Mouse (Mus musculus) embryo, embryonic 10 days (tissue): ENCODE results near the gene Glp2r.

ENCODE experiments used
- DNase-seq: peaks from one replicate; pipeline ENCODE4 v3.0.0-alpha.2; 2015; ENCODE audit warnings: low spot score

Glp2r gene

GRCm38 (mm10) chr11:67771053-67771452 is at the start of gene Glp2r:
Glp2r (minus strand) TSS chr11:67771153.
- no peak for DNase-seq

- peak; percentile 81 for DNase-seq
Observed at GRCm38 (mm10) chr11:67820221-67820620, 49.3 kb upstream of the Glp2r start.

- peak; percentile 69 for DNase-seq
Observed at GRCm38 (mm10) chr11:67819604-67820003, 48.7 kb upstream of the Glp2r start.

- DNase-seq = no peak
Observed at GRCm38 (mm10) chr11:67811535-67811934, 40.6 kb upstream of the Glp2r start.

GRCm38 (mm10) chr11:67808051-67808450 is 37.1 kb upstream of the Glp2r start:
- DNase-seq = no peak

GRCm38 (mm10) chr11:67806832-67807597 is 36.1 kb upstream of the Glp2r start:
- DNase-seq = no peak

- DNase-seq = no peak
Observed at GRCm38 (mm10) chr11:67805538-67805937, 34.6 kb upstream of the Glp2r start.

GRCm38 (mm10) chr11:67801169-67801568 is 30.2 kb upstream of the Glp2r start:
- DNase-seq = no peak

- DNase-seq = no peak
Observed at GRCm38 (mm10) chr11:67800130-67800723, 29.3 kb upstream of the Glp2r start.

GRCm38 (mm10) chr11:67797931-67798330 is 27.0 kb upstream of the Glp2r start, which contains the start of gene Dhrs7c:
Dhrs7c (plus strand) TSS chr11:67798187.
- DNase-seq = no peak

- no peak for DNase-seq
Observed at GRCm38 (mm10) chr11:67790182-67790581, 19.2 kb upstream of the Glp2r start.

- DNase-seq = no peak
Observed at GRCm38 (mm10) chr11:67774379-67774778, 3.4 kb upstream of the Glp2r start, which contains the start of gene Gsg1l2. Gsg1l2 (plus strand) TSS chr11:67774608.

GRCm38 (mm10) chr11:67772577-67772976 is 1.6 kb upstream of the Glp2r start:
- DNase-seq = peak; percentile 87

GRCm38 (mm10) chr11:67771691-67772090 is 738 bp upstream of the Glp2r start:
- DNase-seq = no peak

- peak; percentile 21 for DNase-seq
Observed at GRCm38 (mm10) chr11:67757373-67758167, 13.4 kb downstream of the Glp2r start.

- no peak for DNase-seq
Observed at GRCm38 (mm10) chr11:67756287-67756686, 14.7 kb downstream of the Glp2r start.

- no peak for DNase-seq
Observed at GRCm38 (mm10) chr11:67741569-67741968, 29.4 kb downstream of the Glp2r start.

- DNase-seq = no peak
Observed at GRCm38 (mm10) chr11:67738846-67739490, 32.0 kb downstream of the Glp2r start.

- DNase-seq = no peak
Observed at GRCm38 (mm10) chr11:67738345-67738744, 32.6 kb downstream of the Glp2r start.

- DNase-seq = no peak
Observed at GRCm38 (mm10) chr11:67734597-67734996, 36.4 kb downstream of the Glp2r start.

GRCm38 (mm10) chr11:67733726-67734125 is 37.2 kb downstream of the Glp2r start:
- no peak for DNase-seq

GRCm38 (mm10) chr11:67731056-67731455 is 39.9 kb downstream of the Glp2r start:
- DNase-seq = no peak
